Mouse (Mus musculus): ENCODE results near the gene Gm10322. TPM values are rescaled to one million over a fixed set of nuclear protein-coding genes. Genes with fewer than 3 reads are reported as not detected.

Gm10322 gene
- polyA plus RNA-seq, 1 experiment from 2014 or later, result not detected

DNA sequence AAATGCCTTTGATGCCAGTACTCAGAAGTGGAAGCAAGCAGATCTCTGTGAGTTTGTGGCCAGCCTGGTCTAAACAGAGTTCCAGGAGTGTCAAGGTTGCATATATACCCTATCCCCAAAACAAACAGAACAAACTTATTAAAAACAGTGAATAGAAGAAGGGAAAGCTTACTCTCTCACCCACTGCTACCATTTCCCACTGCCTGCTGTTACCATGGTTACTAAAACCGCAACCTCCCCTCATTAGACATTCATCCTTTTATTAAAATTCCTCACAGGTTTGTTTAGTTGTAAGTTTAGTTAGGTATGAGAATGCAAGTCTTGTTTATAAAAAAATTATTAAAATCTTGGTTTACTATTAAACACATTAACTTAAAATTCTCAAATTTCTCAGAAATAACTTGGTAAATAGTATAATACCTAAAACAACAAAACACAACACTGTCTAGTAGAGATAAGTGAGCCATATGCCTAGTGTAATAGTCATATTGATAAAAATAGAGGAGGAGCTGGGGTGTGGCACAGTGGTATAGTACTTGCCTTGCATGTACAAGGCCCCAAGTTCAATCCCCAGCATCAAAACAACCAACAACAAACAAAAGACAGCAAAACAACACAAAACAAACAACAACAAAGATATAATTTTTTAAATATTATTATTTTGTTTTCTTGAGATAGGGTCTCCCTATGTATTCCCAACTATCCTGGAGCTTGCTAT lies 33.9 kb upstream of the Gm10322 start:
- 0 out of 2 replicates have a peak, but pooled peaks cover 3% of the 10 kb centered on the region for H3K4me1 ChIP-seq (replicated peaks; ENCODE audit: control insufficient read depth, insufficient read depth, low read length)
- H3K4me3 ChIP-seq (ENCODE audit: low read depth, low read length), result no peak overlapping the region
- no peak overlapping the region for H3K9ac ChIP-seq (ENCODE audit: low read depth, low read length)
- H3K27ac ChIP-seq (ENCODE audit: low read depth, low read length), result no peak overlapping the region
- WGBS, result 100% methylated on average over 1 of the region's 1 CpGs
- no peak for TF ChIP-seq CTCF (IDR thresholded peaks at IDR 0.05; ENCODE audit: low read depth)
- peaks cover 10% of the 10 kb centered on the region; the same call in 1 of the 2 replicates for H3K36me3 ChIP-seq (ENCODE audit: control insufficient read depth, insufficient read depth)
- no peaks in the 10 kb centered on the region for H3K9me3 ChIP-seq (ENCODE audit: control insufficient read depth)
- no peak for ATAC-seq
- no peaks in the 10 kb centered on the region for H3K27me3 ChIP-seq (replicated peaks; ENCODE audit: control insufficient read depth, insufficient read depth, low read length)
- no peak overlapping the region for H3K4me2 ChIP-seq (replicated peaks; ENCODE audit: low read depth)

DNA sequence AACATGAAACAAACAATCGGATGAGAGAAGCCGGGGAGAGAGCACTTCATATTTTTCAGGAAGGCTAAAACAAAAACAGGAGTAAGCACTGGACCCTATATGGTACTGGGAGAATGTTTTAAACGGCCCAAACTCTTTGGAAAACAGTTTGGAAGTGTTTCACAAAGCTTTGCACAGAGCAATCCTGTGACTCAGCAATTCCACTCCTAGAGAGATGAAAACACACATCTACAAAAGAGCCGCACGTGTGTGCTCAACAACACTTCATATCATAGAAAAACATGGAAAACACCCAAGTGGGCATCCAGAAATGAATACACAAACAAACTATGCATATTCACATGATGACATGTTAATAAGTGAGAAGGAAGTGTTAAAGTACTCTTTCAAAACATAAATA lies 30.2 kb upstream of the Gm10322 start:
- no peak overlapping the region for H3K9ac ChIP-seq (ENCODE audit: low read depth, low read length)
- peaks cover 19% of the 10 kb centered on the region; the same call in 1 of the 2 replicates for H3K36me3 ChIP-seq (ENCODE audit: control insufficient read depth, insufficient read depth)
- no peak overlapping the region for H3K4me2 ChIP-seq (replicated peaks; ENCODE audit: low read depth)
- no peak overlapping the region for H3K4me3 ChIP-seq (ENCODE audit: low read depth, low read length)
- no peak overlapping the region for H3K27ac ChIP-seq (ENCODE audit: low read depth, low read length)
- ATAC-seq, result no peak
- TF ChIP-seq CTCF (IDR thresholded peaks at IDR 0.05; ENCODE audit: low read depth), result no peak
- H3K9me3 ChIP-seq (ENCODE audit: control insufficient read depth), result no peaks in the 10 kb centered on the region
- 0 out of 2 replicates have a peak, but pooled peaks cover 3% of the 10 kb centered on the region for H3K4me1 ChIP-seq (replicated peaks; ENCODE audit: control insufficient read depth, insufficient read depth, low read length)
- 87% methylated on average over 5 of the region's 5 CpGs for WGBS
- H3K27me3 ChIP-seq (replicated peaks; ENCODE audit: control insufficient read depth, insufficient read depth, low read length), result no peaks in the 10 kb centered on the region

DNA sequence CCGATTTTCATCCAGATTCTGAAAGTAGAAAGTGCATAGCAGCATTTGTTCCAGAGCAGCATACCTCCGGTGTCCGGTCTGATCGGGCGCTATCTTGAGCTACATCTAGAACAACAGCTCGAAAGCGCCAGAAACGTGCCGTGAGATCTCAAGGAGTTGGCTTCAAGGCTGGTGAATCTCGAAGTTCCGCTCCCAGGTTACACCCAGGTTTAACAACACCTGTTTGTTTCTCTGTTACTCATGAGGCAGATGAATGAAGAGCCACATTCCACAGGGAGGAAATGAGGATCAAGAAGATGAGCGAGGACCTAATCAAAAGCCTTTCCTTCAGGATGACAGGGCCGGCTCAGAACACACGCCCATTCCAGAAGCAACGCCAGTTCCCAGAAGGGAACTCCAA lies 29.0 kb upstream of the Gm10322 start:
- Histone ChIP-seq H3K9me3 (ENCODE audit: control insufficient read depth) (no peaks in the 10 kb centered on the region), H3K4me2 (replicated peaks; ENCODE audit: low read depth) (no peak overlapping the region), H3K27ac (ENCODE audit: low read depth, low read length) (no peak overlapping the region), H3K4me1 (replicated peaks; ENCODE audit: control insufficient read depth, insufficient read depth, low read length) (no peaks in the 10 kb centered on the region), H3K9ac (ENCODE audit: low read depth, low read length) (no peak overlapping the region), H3K36me3 (ENCODE audit: control insufficient read depth, insufficient read depth) (peaks cover 19% of the 10 kb centered on the region; the same call in 1 of the 2 replicates), H3K4me3 (ENCODE audit: low read depth, low read length) (no peak overlapping the region), H3K27me3 (replicated peaks; ENCODE audit: control insufficient read depth, insufficient read depth, low read length) (no peaks in the 10 kb centered on the region)
- WGBS, result 66% methylated on average over 15 of the region's 15 CpGs
- no peak for TF ChIP-seq CTCF (IDR thresholded peaks at IDR 0.05; ENCODE audit: low read depth)
- no peak for ATAC-seq

DNA sequence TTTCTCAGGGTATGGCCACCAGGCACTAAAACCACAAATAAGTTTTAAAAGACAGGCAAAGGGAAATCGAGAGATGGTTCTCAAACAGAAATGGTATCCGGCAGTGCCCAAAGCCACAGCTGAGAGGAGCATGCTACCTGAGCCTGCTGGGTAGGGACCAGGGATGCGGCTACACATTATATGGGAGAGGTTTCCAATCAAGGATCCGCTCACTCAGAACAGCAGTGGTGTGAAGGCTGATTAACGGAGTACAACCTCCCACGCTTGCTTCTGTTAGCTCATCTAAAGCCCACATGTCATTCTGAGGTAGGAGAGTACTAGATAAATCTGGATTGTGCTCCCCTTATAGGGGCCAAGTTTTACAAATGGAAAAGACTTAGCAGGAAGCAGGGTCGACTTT lies 27.7 kb upstream of the Gm10322 start:
- no peak overlapping the region for H3K9ac ChIP-seq (ENCODE audit: low read depth, low read length)
- no peaks in the 10 kb centered on the region for H3K9me3 ChIP-seq (ENCODE audit: control insufficient read depth)
- 89% methylated on average over 7 of the region's 7 CpGs for whole genome bisulfite sequencing
- TF ChIP-seq CTCF (IDR thresholded peaks at IDR 0.05; ENCODE audit: low read depth), result no peak
- H3K27me3 ChIP-seq (replicated peaks; ENCODE audit: control insufficient read depth, insufficient read depth, low read length), result no peaks in the 10 kb centered on the region
- ATAC-seq, result no peak
- no peak overlapping the region for H3K4me2 ChIP-seq (replicated peaks; ENCODE audit: low read depth)
- H3K36me3 ChIP-seq (ENCODE audit: control insufficient read depth, insufficient read depth), result peaks cover 14% of the 10 kb centered on the region; the same call in 1 of the 2 replicates
- H3K4me1 ChIP-seq (replicated peaks; ENCODE audit: control insufficient read depth, insufficient read depth, low read length), result no peaks in the 10 kb centered on the region
- H3K27ac ChIP-seq (ENCODE audit: low read depth, low read length), result no peak overlapping the region
- no peak overlapping the region for H3K4me3 ChIP-seq (ENCODE audit: low read depth, low read length)

DNA sequence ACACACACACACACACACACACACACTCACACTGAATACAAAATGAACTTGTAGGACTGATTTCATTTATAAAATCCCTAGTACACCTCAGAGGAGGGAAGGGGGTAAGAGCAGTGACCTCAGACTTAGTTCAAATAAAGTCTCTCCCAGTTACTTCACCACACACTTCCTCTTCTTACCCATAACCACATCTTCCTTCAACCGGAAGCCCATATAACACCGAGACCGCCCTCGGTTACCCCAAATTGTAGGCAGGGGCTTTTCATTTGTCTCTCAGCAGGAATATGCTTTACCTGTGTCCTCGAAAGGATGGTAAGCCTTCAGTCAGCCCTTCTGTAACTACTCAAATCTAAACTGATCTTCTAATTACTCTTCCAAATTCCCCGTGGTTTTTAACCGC lies 26.4 kb upstream of the Gm10322 start:
- Histone ChIP-seq H3K4me2 (replicated peaks; ENCODE audit: low read depth) (no peak overlapping the region), H3K4me3 (ENCODE audit: low read depth, low read length) (no peak overlapping the region), H3K27ac (ENCODE audit: low read depth, low read length) (no peak overlapping the region), H3K9me3 (ENCODE audit: control insufficient read depth) (no peaks in the 10 kb centered on the region), H3K36me3 (ENCODE audit: control insufficient read depth, insufficient read depth) (peaks cover 9% of the 10 kb centered on the region; the same call in 1 of the 2 replicates), H3K4me1 (replicated peaks; ENCODE audit: control insufficient read depth, insufficient read depth, low read length) (no peaks in the 10 kb centered on the region), H3K9ac (ENCODE audit: low read depth, low read length) (no peak overlapping the region), H3K27me3 (replicated peaks; ENCODE audit: control insufficient read depth, insufficient read depth, low read length) (no peaks in the 10 kb centered on the region)
- ATAC-seq, result no peak
- WGBS, result 82% methylated on average over 7 of the region's 7 CpGs
- TF ChIP-seq CTCF (IDR thresholded peaks at IDR 0.05; ENCODE audit: low read depth), result no peak

DNA sequence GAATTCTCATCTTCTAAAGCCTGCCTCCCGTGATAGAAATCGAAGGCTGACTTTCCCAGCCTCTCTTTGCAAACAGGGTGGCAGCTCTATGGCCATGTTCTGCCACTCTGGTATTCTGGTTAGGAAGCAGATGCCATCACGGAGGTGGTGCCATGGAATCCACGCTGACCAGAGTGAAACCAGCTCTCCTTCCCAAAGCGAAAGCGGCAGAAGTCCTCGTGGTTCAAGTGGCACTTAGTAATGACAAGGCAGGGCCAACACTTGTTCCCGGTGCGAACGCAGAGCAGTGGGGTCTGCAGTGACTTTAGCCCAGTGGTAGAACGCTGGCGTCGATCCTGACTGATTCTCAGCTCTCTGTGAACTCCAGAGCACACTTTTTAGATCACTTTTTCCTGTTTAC lies 26.0 kb upstream of the Gm10322 start:
- Histone ChIP-seq H3K27me3 (replicated peaks; ENCODE audit: control insufficient read depth, insufficient read depth, low read length) (no peaks in the 10 kb centered on the region), H3K4me2 (replicated peaks; ENCODE audit: low read depth) (no peak overlapping the region), H3K4me1 (replicated peaks; ENCODE audit: control insufficient read depth, insufficient read depth, low read length) (no peaks in the 10 kb centered on the region), H3K27ac (ENCODE audit: low read depth, low read length) (no peak overlapping the region), H3K4me3 (ENCODE audit: low read depth, low read length) (no peak overlapping the region), H3K9ac (ENCODE audit: low read depth, low read length) (no peak overlapping the region), H3K9me3 (ENCODE audit: control insufficient read depth) (no peaks in the 10 kb centered on the region), H3K36me3 (ENCODE audit: control insufficient read depth, insufficient read depth) (peaks cover 13% of the 10 kb centered on the region; the same call in 1 of the 2 replicates)
- WGBS, result 84% methylated on average over 13 of the region's 13 CpGs
- no peak for ATAC-seq
- no peak for TF ChIP-seq CTCF (IDR thresholded peaks at IDR 0.05; ENCODE audit: low read depth)

Data from intestine, postnatal 0 days (tissue).